Mouse (Mus musculus): ENCODE data around the gene Eprs.

GRCm38 (mm10) chr1:185354731-185355130 is 8.1 kb upstream of the Eprs start:
- TF ChIP-seq CTCF (IDR thresholded peaks at IDR 0.05; ENCODE audit: extremely low read depth, insufficient read depth, insufficient read length, insufficient replicate concordance) = no peak
- no peak for TF ChIP-seq POLR2A (IDR thresholded peaks at IDR 0.05; ENCODE audit: low read depth, low read length)

Measured in spleen, adult 2 months (tissue).